Mouse (Mus musculus): Measurements from ENCODE around the gene Ccin. TPM values are rescaled to one million over a fixed set of nuclear protein-coding genes. Genes with fewer than 3 reads are reported as not detected.

Ccin gene
- 0.44 TPM in 1 of 2 replicates, not detected in the other for total RNA-seq (2017)

GRCm38 (mm10) chr4:43983181-43983580 lies at the start of gene Ccin:
Gene Ccin (plus strand): TSS chr4:43983483.
- no peak for ATAC-seq (replicated peaks in 1 of 2; ENCODE audit: insufficient read depth in 1 of 2, low FRiP score in 2 of 2, low TSS enrichment in 1 of 2, low read depth in 1 of 2, poor library complexity in 2 of 2, severe bottlenecking in 2 of 2)

DNA sequence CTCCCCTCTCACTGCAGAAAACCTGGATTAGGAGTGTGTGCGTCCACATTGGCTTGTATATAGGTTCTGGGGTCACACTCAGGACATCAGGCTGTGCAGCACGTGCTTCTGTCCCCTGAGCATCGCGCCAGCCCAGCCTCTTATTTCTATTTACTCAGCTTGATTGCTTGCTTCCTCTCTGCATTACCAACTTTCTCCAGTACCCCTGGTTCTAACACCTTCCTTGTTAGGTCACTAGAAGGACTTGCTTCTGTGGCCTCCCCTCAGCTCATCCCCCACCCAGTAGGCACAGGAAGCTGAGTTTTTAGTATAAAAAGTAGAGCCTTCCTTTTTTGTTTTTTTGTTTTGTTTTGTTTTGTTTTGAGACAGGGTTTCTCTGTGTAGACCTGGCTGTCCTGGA lies 47.1 kb upstream of the Ccin start:
- ATAC-seq (replicated peaks in 1 of 2; ENCODE audit: insufficient read depth in 1 of 2, low FRiP score in 2 of 2, low TSS enrichment in 1 of 2, low read depth in 1 of 2, poor library complexity in 2 of 2, severe bottlenecking in 2 of 2) = peak in 1 of 2 experiments; percentile 34; a peak in 2 of 4 replicates

GRCm38 (mm10) chr4:43936749-43937674 lies 46.3 kb upstream of the Ccin start:
- peak; percentile 48 to 80 for ATAC-seq (replicated peaks in 1 of 2; ENCODE audit: insufficient read depth in 1 of 2, low FRiP score in 2 of 2, low TSS enrichment in 1 of 2, low read depth in 1 of 2, poor library complexity in 2 of 2, severe bottlenecking in 2 of 2)

- no peak for ATAC-seq (replicated peaks in 1 of 2; ENCODE audit: insufficient read depth in 1 of 2, low FRiP score in 2 of 2, low TSS enrichment in 1 of 2, low read depth in 1 of 2, poor library complexity in 2 of 2, severe bottlenecking in 2 of 2)
Observed at GRCm38 (mm10) chr4:43941315-43941714, 42.0 kb upstream of the Ccin start.

GRCm38 (mm10) chr4:43942421-43942820 lies 40.9 kb upstream of the Ccin start:
- no peak for ATAC-seq (replicated peaks in 1 of 2; ENCODE audit: insufficient read depth in 1 of 2, low FRiP score in 2 of 2, low TSS enrichment in 1 of 2, low read depth in 1 of 2, poor library complexity in 2 of 2, severe bottlenecking in 2 of 2)

- no peak for ATAC-seq (replicated peaks in 1 of 2; ENCODE audit: insufficient read depth in 1 of 2, low FRiP score in 2 of 2, low TSS enrichment in 1 of 2, low read depth in 1 of 2, poor library complexity in 2 of 2, severe bottlenecking in 2 of 2)
Observed at GRCm38 (mm10) chr4:43947571-43947970, 35.7 kb upstream of the Ccin start.

DNA sequence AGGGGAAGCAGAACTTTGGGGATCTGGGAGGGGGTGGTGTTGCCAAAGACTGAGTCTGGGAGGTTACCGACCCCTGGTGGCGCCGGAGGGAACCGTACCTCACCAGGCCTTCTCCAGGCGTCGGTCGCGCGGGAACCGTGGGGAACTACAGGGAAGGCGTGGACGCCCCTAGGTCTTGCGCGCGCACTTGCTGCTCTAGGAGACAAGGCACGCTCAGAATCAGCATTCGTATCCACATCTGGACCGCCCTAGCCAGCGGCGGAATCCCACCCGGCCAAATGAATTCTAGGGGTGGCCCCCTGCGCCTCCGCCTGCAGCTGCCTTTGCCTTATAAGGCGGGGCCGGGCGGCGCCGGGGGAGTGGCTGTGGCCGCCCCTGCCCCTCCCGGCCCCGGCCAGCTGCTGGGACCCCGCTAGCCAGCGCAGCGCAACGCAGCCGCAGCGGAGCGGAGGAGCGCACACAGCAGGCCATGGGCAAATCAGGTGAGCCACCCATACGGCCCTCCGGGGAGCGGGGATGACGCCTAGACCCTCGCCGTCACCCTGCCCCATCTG lies 25.9 kb upstream of the Ccin start, which contains the start of gene Glipr2:
Glipr2 (plus strand) TSS at position 110 of the 554 bp plus-strand sequence.
- peak; percentile 77 to 91 for ATAC-seq (replicated peaks in 1 of 2; ENCODE audit: insufficient read depth in 1 of 2, low FRiP score in 2 of 2, low TSS enrichment in 1 of 2, low read depth in 1 of 2, poor library complexity in 2 of 2, severe bottlenecking in 2 of 2)

GRCm38 (mm10) chr4:43957846-43958461 lies 25.3 kb upstream of the Ccin start:
- peak in 1 of 2 experiments; percentile 19; a peak in 1 of 4 replicates for ATAC-seq (replicated peaks in 1 of 2; ENCODE audit: insufficient read depth in 1 of 2, low FRiP score in 2 of 2, low TSS enrichment in 1 of 2, low read depth in 1 of 2, poor library complexity in 2 of 2, severe bottlenecking in 2 of 2)

DNA sequence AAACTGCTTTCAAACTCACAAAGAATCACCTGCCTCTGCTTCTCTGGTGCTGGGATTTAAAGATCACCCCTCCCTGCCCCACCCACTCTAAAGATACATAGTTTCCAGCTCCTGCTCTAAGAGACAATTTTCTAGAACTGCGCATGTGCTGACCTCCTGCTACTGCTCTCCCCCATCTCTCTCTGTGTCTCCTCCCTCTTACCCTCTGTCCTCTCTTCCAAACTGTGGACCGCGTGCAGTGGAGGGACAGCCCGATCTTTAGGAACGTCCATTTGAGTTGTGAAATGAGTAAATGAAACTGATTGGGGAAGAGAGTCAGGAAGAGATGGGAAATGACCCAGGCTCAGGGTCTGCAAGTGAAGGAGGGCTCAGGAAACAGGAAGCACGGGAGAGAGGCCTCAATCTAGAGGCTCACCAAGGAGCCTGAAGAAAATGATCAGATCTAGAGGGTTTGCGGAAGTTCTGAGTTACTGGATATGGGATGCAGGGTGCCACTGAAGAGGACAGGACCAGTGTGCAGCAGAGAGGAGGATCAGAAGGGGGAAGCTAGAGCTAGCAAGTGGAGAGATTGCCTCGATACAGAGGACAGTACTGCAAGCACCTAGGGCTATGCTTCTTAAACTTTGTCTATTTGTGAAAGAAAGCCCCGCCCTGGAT lies 23.6 kb upstream of the Ccin start:
- peak in 1 of 2 experiments; percentile 22; a peak in 1 of 4 replicates for ATAC-seq (replicated peaks in 1 of 2; ENCODE audit: insufficient read depth in 1 of 2, low FRiP score in 2 of 2, low TSS enrichment in 1 of 2, low read depth in 1 of 2, poor library complexity in 2 of 2, severe bottlenecking in 2 of 2)

DNA sequence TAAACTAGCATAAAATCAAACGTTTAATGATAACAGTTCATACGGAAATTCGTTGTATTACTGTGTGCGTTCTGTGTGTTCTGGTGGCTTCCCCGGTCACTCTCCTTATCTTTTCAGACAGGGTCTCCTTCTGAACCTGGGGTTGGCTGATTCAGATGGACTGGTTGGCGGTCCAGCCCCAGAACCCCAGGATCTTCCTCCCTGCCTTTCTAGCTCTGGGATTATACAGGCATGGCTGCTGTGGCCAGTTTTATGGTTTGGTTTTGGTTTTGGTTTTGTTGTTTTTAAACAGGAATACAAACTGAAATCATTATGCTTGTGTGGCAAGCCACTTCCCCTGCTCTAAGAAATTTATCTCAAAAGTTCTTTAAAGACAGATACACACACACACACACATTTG lies 23.1 kb upstream of the Ccin start:
- ATAC-seq (replicated peaks in 1 of 2; ENCODE audit: insufficient read depth in 1 of 2, low FRiP score in 2 of 2, low TSS enrichment in 1 of 2, low read depth in 1 of 2, poor library complexity in 2 of 2, severe bottlenecking in 2 of 2) = no peak

- ATAC-seq (replicated peaks in 1 of 2; ENCODE audit: insufficient read depth in 1 of 2, low FRiP score in 2 of 2, low TSS enrichment in 1 of 2, low read depth in 1 of 2, poor library complexity in 2 of 2, severe bottlenecking in 2 of 2) = no peak
Observed at GRCm38 (mm10) chr4:43964326-43964833, 18.9 kb upstream of the Ccin start.

- peak in 1 of 2 experiments; percentile 57; a peak in 1 of 4 replicates for ATAC-seq (replicated peaks in 1 of 2; ENCODE audit: insufficient read depth in 1 of 2, low FRiP score in 2 of 2, low TSS enrichment in 1 of 2, low read depth in 1 of 2, poor library complexity in 2 of 2, severe bottlenecking in 2 of 2)
Observed at GRCm38 (mm10) chr4:43964951-43965684, 18.2 kb upstream of the Ccin start.

DNA sequence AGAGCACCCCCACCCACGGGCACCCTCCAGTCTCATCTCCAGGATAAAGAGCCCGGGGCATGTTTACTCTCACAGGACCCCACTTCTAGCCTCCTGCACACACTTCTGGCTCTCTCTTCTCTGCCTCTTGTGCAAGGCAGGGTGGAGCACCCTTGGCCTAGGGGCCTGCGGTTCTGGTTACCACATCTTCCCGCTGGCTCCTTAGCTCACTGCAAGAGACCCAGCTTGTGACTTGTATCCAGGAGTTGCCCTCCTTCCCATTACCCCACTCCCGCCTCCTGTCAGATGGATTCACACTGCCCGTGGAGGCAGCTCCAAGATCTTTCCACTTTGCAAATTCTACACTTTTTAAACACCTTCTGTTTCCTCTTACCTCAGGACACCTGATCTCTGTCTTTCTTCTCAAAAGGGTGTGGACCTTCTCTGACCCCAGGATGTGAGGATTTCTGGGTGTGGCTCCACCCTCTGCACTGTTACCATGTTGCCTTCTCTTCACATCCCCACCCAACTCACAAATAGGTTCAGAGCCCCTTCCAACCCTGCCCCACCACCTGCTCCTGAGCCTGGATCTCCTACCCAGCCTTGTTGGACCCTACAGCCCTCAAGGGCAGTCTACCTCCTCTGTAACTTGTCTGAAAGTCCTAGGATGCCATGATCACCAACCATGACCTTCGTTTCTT lies 17.3 kb upstream of the Ccin start:
- peak; percentile 39 to 56; a peak in 2 of 4 replicates for ATAC-seq (replicated peaks in 1 of 2; ENCODE audit: insufficient read depth in 1 of 2, low FRiP score in 2 of 2, low TSS enrichment in 1 of 2, low read depth in 1 of 2, poor library complexity in 2 of 2, severe bottlenecking in 2 of 2)

- ATAC-seq (replicated peaks in 1 of 2; ENCODE audit: insufficient read depth in 1 of 2, low FRiP score in 2 of 2, low TSS enrichment in 1 of 2, low read depth in 1 of 2, poor library complexity in 2 of 2, severe bottlenecking in 2 of 2) = no peak
Observed at GRCm38 (mm10) chr4:43968650-43969049, 14.6 kb upstream of the Ccin start.

DNA sequence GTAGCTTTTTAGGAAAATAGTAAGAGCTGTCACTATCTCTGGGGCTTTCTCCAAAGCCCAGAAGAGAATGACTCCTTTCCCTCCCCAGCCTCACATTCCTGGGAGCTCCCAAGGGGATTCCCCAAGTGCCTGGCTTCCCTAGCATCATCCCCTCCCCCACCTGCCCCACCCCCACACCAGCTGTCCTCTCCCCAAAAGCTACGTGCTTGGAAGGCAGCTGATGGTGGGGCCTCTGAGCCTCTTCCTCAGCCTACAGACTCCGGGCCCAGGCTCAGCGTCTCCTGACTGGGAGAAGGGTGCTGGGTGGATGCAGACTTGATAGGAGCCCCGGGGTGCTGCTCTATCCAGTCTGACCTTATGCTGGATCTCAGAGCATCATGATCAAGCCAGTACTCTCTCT lies 13.9 kb upstream of the Ccin start:
- no peak for ATAC-seq (replicated peaks in 1 of 2; ENCODE audit: insufficient read depth in 1 of 2, low FRiP score in 2 of 2, low TSS enrichment in 1 of 2, low read depth in 1 of 2, poor library complexity in 2 of 2, severe bottlenecking in 2 of 2)

All from hematopoietic stem cell, adult 5-6 weeks (primary cell).